ENCODE assay signal across 16 mouse cellular contexts in the genomic region with DNA sequence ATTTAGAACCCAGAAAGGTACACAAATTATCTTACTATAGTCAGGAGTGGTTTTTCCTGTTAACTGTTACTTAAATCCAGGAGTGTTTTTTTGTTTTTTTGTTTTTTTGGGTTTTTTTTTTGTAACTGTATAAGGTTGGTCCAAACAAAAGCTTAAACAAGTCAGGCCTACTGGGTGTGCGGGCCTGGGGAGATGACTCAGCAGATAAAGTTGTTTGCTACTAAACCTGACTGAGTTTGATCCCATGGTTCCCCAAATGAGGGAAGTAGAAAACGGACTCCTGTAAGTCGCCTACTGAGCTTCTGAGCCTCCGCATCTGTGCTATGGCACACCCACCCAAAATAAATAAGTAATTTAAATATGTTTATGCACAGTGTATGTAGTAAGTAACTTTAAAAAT.
"Had no signal": no experiment of that assay in that cellular context is flagged by ENCODE, and none has a peak within 500 bp of the region (broad histone marks: within the 10 kb centered on the region; RNA-seq: fewer than 3 reads in every experiment).

No protein-coding gene starts in this region.

- H3K27me3 ChIP-seq: kidney, embryonic 15.5 days; limb, embryonic 15.5 days; neural tube, embryonic 15.5 days had no signal

- H3K4me2 ChIP-seq: kidney, embryonic 15.5 days; limb, embryonic 15.5 days; neural tube, embryonic 15.5 days had no signal

- ATAC-seq: lung, postnatal 0 days had no signal

- H3K9me3 ChIP-seq: kidney, embryonic 15.5 days; limb, embryonic 15.5 days; midbrain, embryonic 10.5 days; neural tube, embryonic 15.5 days had no signal

- H3K36me3 ChIP-seq: kidney, embryonic 15.5 days; limb, embryonic 15.5 days; midbrain, embryonic 10.5 days; neural tube, embryonic 15.5 days had no signal

- H3K9ac ChIP-seq: kidney, embryonic 15.5 days; limb, embryonic 15.5 days; neural tube, embryonic 15.5 days had no signal

- H3K4me1 ChIP-seq: kidney, embryonic 15.5 days; limb, embryonic 15.5 days; midbrain, embryonic 10.5 days; neural tube, embryonic 15.5 days had no signal

- H3K27ac ChIP-seq: kidney, embryonic 15.5 days; left cerebral cortex, adult 2 months; limb, embryonic 15.5 days; midbrain, embryonic 10.5 days; neural tube, embryonic 15.5 days had no signal

- DNase-seq: kidney, adult 2 months; kidney, postnatal 14 days; lung, adult 2 months; lung, postnatal 36 days; midbrain, embryonic 14.5 days; right cerebral cortex, postnatal 4 days; spleen, adult 18-20 months; thymus, adult 18-20 months; thymus, postnatal 14 days had no signal

- H3K4me3 ChIP-seq: kidney, embryonic 15.5 days; left cerebral cortex, adult 2 months; limb, embryonic 15.5 days; midbrain, embryonic 10.5 days; myocyte; neural tube, embryonic 15.5 days had no signal
